Mouse (Mus musculus) brain, embryonic 14.5 days (tissue): ENCODE data around the gene Whamm. TPM values are rescaled to one million over a fixed set of nuclear protein-coding genes. Genes with fewer than 3 reads are reported as not detected.

Experiments
- DNase-seq: peaks from one replicate; pipeline ENCODE4 v3.0.0-alpha.2; 2011; ENCODE audit warnings: low read depth
- CTCF ChIP-seq: fragments of 200-500 bp; IDR thresholded peaks from 2 replicates; pipeline ENCODE4 v1.5.1; 2012; ENCODE audit warnings: inconsistent platforms, mild to moderate bottlenecking, moderate library complexity, borderline replicate concordance; ENCODE audit not compliant: insufficient read depth, insufficient read length; ENCODE audit errors: extremely low read depth
- POLR2A ChIP-seq: fragments of 200-500 bp; IDR thresholded peaks from 2 replicates; pipeline ENCODE4 v1.6.1; 2012; ENCODE audit warnings: mild to moderate bottlenecking, inconsistent platforms, borderline replicate concordance; ENCODE audit not compliant: poor library complexity, insufficient read depth, insufficient read length, severe bottlenecking; ENCODE audit errors: extremely low read depth
- polyA plus RNA-seq: library from polyadenylated mRNA; depleted of rRNA; stranded (reverse); fragments of >200 nt; gene quantifications from 2 replicates; pipeline ENCODE4 v1.2.3, GENCODE M21; 2012

Gene Whamm
- polyA plus RNA-seq, 1 experiment: 14.9 TPM

DNA sequence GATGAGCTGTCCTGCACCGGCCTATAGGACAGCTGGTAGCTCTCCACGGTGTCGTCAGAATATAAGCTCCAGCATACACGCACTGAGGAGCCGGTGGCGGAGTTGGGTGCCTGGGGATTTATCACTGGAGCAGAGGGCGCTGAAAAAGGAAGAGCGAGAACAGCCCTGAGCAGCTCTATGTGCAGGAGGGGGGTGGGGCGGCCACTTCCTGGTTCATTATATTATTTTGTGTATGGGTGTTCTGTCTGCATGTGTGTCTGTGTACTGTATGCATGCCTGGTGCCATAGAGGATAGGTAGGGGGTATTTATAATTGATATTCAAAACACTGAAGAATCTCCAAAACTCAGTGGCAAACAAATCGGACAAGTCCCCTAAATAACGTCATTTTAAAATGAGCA is 22.2 kb upstream of the Whamm start:
- TF ChIP-seq CTCF (no peak), POLR2A (no peak)
- no peak for DNase-seq

GRCm38 (mm10) chr7:81553589-81553988 is 17.5 kb upstream of the Whamm start:
- no peak for TF ChIP-seq POLR2A
- TF ChIP-seq CTCF: no peak
- DNase-seq: peak; percentile 43

- peak; percentile 47 for DNase-seq
- TF ChIP-seq POLR2A: no peak
- peak; percentile 49; the same call in 1 of the 2 replicates for TF ChIP-seq CTCF
Measured at GRCm38 (mm10) chr7:81554369-81554768, 16.7 kb upstream of the Whamm start.

- DNase-seq: no peak
- TF ChIP-seq CTCF: no peak
- TF ChIP-seq POLR2A: no peak
Measured at GRCm38 (mm10) chr7:81556839-81557238, 14.2 kb upstream of the Whamm start.

DNA sequence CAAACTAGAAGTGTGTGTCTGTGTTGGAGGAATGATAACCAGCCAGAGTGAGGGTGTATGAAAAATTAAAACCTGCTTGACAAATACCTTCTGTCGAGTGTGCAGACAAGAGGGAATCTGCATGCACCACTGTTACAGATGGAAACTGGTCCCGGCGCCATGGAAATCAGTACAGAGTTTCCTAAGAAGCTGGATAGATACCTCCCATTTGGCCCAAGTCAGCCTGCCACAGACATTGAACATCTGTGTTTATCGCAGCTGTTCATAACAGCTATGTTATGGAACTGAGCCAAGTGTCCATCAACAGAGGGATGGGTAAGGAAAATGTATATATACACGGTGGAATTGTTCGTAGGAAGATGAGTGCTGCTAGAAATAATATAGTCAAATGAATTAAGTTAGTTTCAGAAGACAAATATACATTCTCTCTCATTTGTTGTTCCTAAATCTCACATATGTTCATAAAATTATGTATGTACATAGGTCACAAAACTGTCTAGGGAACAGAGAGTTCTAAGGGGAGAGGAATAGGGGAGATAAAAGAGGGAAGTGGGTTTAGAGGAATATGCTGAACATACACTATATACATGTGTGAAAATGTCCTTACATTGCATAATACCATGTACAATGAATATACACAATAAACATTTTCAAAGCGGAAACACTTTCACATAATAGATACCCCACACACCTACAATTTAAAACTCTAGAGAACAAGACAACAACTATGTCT is 13.6 kb upstream of the Whamm start:
- peak; percentile 73 for DNase-seq
- TF ChIP-seq CTCF: no peak

GRCm38 (mm10) chr7:81557985-81558360 is 13.1 kb upstream of the Whamm start:
- TF ChIP-seq CTCF (no peak), POLR2A (no peak)
- no peak for DNase-seq

DNA sequence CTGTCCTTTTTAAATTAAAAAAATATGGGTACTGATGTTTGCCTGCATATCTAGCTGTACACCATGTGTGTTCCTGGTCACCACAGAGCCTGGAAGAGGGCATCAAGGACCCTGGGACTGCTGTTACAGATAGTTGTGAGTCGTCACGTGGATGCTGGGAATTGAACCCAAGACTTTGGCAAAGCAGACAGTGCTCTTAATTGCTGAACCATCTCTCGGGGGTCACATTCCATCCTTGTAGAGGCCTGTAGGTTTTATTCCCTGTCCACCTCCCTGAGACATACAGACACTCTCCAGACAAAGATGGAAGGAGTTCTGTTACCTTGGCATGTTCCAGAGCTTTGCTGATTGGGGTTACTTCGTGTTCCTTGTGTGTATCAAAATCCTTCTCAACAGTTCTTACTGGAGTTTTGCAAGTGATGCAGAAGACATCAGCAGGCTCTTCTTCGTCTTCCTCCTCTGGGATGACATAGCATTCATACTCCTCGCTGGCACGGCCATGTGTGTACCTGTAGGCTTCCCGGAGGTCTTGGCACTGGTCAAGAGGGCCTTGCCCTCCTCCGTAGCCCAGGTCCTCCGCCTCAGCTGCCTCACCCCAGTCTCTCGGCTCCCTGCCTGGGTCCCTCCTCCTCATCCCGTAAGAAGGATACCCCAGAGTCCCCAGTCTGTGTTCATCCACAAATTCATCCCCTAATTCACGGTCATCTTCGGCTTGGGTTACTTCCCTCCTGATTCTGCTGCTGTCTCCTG is 11.7 kb upstream of the Whamm start:
- TF ChIP-seq CTCF: no peak
- TF ChIP-seq POLR2A: no peak
- DNase-seq: no peak

- TF ChIP-seq POLR2A: no peak
- no peak for TF ChIP-seq CTCF
- DNase-seq: peak; percentile 72
Measured at GRCm38 (mm10) chr7:81560101-81561049, 10.7 kb upstream of the Whamm start.

DNA sequence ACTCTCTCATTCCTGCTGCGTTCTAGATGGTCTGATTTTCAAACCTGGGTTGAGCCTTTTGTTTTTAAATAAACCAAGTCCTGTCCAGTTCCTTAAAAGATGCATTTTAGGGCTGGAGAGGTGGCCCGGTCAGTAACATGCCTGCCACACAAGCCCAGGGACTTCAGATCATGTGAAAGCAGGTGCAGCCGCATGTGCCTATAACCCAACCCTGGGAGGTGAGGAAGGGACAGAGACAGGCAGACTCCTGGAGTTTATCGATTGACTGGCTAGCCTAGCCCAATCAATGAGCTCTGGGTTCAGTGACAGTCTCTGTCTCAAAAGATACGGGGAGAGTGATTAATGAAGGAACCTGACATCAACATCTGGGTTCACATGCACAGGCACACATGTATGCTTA is 9.9 kb upstream of the Whamm start:
- TF ChIP-seq CTCF: no peak
- no peak for TF ChIP-seq POLR2A
- no peak for DNase-seq

- TF ChIP-seq CTCF (no peak), POLR2A (no peak)
- DNase-seq: no peak
Measured at GRCm38 (mm10) chr7:81563506-81564015, 7.5 kb upstream of the Whamm start.

GRCm38 (mm10) chr7:81564766-81565165 is 6.3 kb upstream of the Whamm start:
- TF ChIP-seq POLR2A (no peak), CTCF (no peak)
- no peak for DNase-seq
